Mouse (Mus musculus) ES-Bruce4 (cell line): ENCODE results near the gene Cyp2c29. TPM values are rescaled to one million over a fixed set of nuclear protein-coding genes. Genes with fewer than 3 reads are reported as not detected.
"Not testable (repeated sequence)": the region's sequence is repeated elsewhere in the genome, so short reads cannot be mapped to it uniquely, and the experiment has no call there.

Experiments used
- H3K27ac ChIP-seq: 2 replicates; pipeline ENCODE4 v1.5.1; 2012; ENCODE audit warnings: low read length, inconsistent platforms; ENCODE audit not compliant: insufficient read depth
- H3K27me3 ChIP-seq: 2 replicates; pipeline ENCODE4 v1.6.1; 2012; ENCODE audit warnings: mild to moderate bottlenecking, low read length, inconsistent platforms; ENCODE audit not compliant: control insufficient read depth, poor library complexity, insufficient read depth, severe bottlenecking
- H3K36me3 ChIP-seq: 2 replicates; pipeline ENCODE4 v1.6.1; 2012; ENCODE audit warnings: inconsistent platforms, mild to moderate bottlenecking, low read length, moderate library complexity; ENCODE audit not compliant: control insufficient read depth, poor library complexity, insufficient read depth, severe bottlenecking
- H3K4me1 ChIP-seq: one replicate; pipeline ENCODE4 v1.8.1; 2011; ENCODE audit warnings: low read length; ENCODE audit not compliant: control insufficient read depth, insufficient read depth
- H3K4me3 ChIP-seq: 2 replicates; pipeline ENCODE4 v1.5.1; 2011; ENCODE audit warnings: low read depth, mild to moderate bottlenecking, low read length
- H3K9ac ChIP-seq: 2 replicates; pipeline ENCODE4 v1.6.1; 2012; ENCODE audit warnings: low read depth, mild to moderate bottlenecking, inconsistent platforms; ENCODE audit not compliant: poor library complexity, severe bottlenecking
- H3K9me3 ChIP-seq: replicated peaks from 2 replicates; pipeline ENCODE4 v1.6.1; 2012; ENCODE audit warnings: mild to moderate bottlenecking, low read length, inconsistent platforms; ENCODE audit not compliant: control insufficient read depth, poor library complexity, insufficient read depth, severe bottlenecking
- CTCF ChIP-seq: IDR thresholded peaks from one replicate; pipeline ENCODE4 v1.8.1; 2011; ENCODE audit warnings: low read depth, low read length
- EP300 ChIP-seq: IDR thresholded peaks from 2 replicates; pipeline ENCODE4 v1.6.1; 2011; ENCODE audit warnings: low read depth, low read length; ENCODE audit not compliant: insufficient read depth
- POLR2A ChIP-seq: IDR thresholded peaks from one replicate; pipeline ENCODE4 v1.8.1; 2011; ENCODE audit warnings: low read length; ENCODE audit not compliant: insufficient read depth
- polyA plus RNA-seq: library from polyadenylated mRNA; stranded (reverse); fragments of >200 nt; gene quantifications from 2 replicates; pipeline ENCODE4 v1.2.4, GENCODE M21; 2011; ENCODE audit warnings: low read depth; ENCODE audit not compliant: missing spikeins, insufficient read depth, insufficient read length

Gene Cyp2c29
- 0.52 TPM in 1 of 2 replicates, not detected in the other for polyA plus RNA-seq

DNA sequence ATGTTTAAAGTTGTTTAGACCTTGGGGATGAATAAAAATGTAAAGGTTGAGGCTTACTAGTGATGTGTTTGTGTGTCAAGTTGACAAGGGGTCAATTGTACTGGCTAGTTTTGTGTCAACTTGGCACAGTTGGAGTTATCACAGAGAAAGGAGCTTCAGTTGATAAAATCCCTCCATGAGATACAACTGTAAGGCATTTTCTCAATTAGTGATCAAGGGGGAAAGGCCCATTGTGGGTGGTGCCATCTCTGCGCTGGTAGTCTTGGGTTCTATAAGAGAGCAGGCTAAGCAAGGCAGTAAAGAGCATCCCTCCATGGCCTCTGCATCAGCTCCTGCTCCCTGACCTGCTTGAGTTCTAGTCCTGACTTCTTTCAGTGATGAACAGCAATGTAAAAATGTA, at the start of gene Cyp2c29:
Gene Cyp2c29, plus strand, starts transcription at position 301 of the 400 bp plus-strand sequence.
- not testable (repeated sequence) for H3K4me1 ChIP-seq, H3K27me3 ChIP-seq, H3K4me3 ChIP-seq, H3K36me3 ChIP-seq, H3K27ac ChIP-seq, H3K9me3 ChIP-seq, H3K9ac ChIP-seq

DNA sequence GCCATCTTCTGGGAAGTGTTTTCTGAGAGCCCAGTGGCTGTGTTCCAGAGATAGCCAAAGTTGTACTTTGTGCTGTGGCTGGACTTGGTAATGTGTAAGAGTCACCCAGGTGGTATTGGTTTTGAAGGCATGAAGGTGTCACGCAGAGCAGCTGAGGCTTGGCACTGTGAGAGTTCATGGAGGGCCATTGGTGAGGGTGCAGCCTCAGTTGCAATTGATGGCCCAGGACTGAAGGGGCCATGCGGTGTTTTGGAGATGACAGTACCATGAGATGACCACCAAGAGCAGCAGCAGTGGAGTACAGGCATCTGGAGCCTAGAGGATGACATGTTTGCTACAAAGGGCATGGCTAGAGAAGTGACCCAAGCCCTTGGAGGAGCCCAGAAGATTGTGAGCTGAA, 2.2 kb upstream of the Cyp2c29 start:
- not testable (repeated sequence) for H3K36me3 ChIP-seq, H3K27ac ChIP-seq, H3K9me3 ChIP-seq, H3K4me1 ChIP-seq, H3K4me3 ChIP-seq, H3K27me3 ChIP-seq, H3K9ac ChIP-seq

DNA sequence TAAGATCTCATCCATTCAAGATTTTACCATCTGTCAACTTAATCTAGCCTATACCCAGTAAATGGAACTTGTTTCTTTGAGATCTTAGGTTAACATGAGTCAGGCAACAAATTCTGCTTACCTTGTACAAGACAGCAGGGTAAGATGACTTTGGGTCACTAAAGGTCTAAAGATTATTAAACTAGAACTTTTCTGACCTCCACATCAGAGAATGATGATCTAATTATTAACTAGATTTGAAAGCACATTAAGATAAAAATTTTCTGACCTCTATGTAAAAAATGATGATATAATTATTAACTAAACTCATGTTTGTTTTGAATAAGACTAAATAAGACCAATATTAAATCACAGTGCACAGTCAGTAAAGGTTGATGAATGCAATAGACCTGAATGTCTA, 13.6 kb downstream of the Cyp2c29 start:
- Histone ChIP-seq H3K9ac (no peak overlapping the region), H3K27ac (no peak overlapping the region), H3K4me3 (no peak overlapping the region), H3K9me3 (no peaks in the 10 kb centered on the region), H3K4me1 (no peaks in the 10 kb centered on the region), H3K27me3 (no peaks in the 10 kb centered on the region), H3K36me3 (no peaks in the 10 kb centered on the region)
- TF ChIP-seq EP300, result no peak
- no peak for TF ChIP-seq CTCF
- TF ChIP-seq POLR2A, result no peak

DNA sequence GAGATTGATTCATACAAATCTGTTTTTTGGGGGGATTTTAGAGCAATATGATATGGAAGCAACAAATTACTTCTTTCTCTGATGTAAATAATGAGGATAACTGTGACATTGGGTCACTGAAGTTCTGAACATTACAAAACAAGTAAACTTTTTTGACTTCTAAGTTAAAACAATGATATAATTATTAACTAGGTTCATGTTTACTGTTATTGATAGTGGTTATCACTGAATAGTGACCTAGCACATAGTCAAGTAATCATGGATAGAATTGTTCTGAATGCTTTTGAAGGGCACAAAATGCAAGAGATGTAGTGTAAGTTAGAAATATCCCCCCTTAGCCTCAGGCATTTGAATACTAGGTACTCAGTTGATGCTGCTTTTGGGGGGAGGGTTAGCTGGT, 16.4 kb downstream of the Cyp2c29 start:
- Histone ChIP-seq H3K27ac (no peak overlapping the region), H3K4me3 (no peak overlapping the region), H3K9me3 (no peaks in the 10 kb centered on the region), H3K9ac (no peak overlapping the region), H3K27me3 (no peaks in the 10 kb centered on the region), H3K4me1 (no peaks in the 10 kb centered on the region), H3K36me3 (no peaks in the 10 kb centered on the region)
- TF ChIP-seq POLR2A, result no peak
- TF ChIP-seq EP300, result no peak
- no peak for TF ChIP-seq CTCF

DNA sequence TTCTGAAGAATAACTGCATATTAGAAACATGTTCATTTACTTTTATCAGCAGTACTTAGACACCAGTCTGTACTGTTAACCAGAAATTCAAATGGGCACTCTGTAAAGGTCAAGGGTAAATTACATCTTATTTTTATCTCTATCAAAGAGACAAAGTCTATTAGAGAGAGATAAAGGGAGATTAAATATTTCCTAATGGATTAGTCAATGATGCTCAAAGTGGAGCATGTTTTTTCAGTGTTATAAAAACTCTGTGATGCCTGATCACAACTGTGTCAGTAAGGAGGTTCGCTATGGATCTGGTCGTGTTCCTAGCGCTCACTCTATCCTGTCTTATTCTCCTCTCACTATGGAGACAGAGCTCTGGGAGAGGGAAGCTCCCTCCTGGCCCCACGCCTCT, 17.6 kb downstream of the Cyp2c29 start:
- Histone ChIP-seq H3K4me3 (no peak overlapping the region), H3K4me1 (no peaks in the 10 kb centered on the region), H3K27ac (no peak overlapping the region), H3K36me3 (no peaks in the 10 kb centered on the region), H3K9me3 (no peaks in the 10 kb centered on the region), H3K9ac (no peak overlapping the region), H3K27me3 (no peaks in the 10 kb centered on the region)
- TF ChIP-seq CTCF (no peak), POLR2A (no peak), EP300 (no peak)

DNA sequence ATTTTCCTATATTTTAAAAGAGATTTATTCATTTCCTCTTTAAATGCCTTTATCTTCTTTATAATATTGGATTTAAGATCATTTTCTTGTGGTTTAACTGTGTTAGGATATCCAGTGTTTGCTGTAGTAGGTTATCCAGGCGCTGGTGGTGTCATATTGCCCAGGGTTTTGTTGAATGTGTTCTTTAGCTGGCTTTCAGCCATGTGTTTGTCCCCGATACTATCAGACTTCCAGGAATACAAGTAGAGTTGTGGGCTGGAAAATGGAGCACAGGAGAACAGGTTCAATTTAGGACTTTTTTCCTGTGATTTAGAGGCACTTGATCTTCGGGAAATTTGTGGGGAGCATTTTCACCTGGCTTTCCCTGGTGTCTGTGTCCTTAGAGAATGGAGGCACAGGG, 19.8 kb downstream of the Cyp2c29 start:
- Histone ChIP-seq H3K4me3 (no peak overlapping the region), H3K36me3 (no peaks in the 10 kb centered on the region), H3K4me1 (no peaks in the 10 kb centered on the region), H3K27me3 (no peaks in the 10 kb centered on the region), H3K27ac (no peak overlapping the region), H3K9ac (no peak overlapping the region), H3K9me3 (no peaks in the 10 kb centered on the region)
- TF ChIP-seq POLR2A, result no peak
- no peak for TF ChIP-seq EP300
- TF ChIP-seq CTCF, result no peak

Other genes with a start within 250 kb of the Cyp2c29 start
- not detected in 2 replicates for gene Cyp2c65, start 208.4 kb upstream of the Cyp2c29 start, polyA plus RNA-seq
- not detected in 2 replicates for gene Cyp2c66, start 155.5 kb upstream of the Cyp2c29 start, polyA plus RNA-seq
- gene Cyp2c38, start 193.7 kb downstream of the Cyp2c29 start, polyA plus RNA-seq, result not detected in 2 replicates
- not detected in 2 replicates for gene Cyp2c39, start 241.5 kb downstream of the Cyp2c29 start, polyA plus RNA-seq